Mouse (Mus musculus) heart, postnatal 0 days (tissue): ENCODE data around the gene Mrpl49. TPM values are rescaled to one million over a fixed set of nuclear protein-coding genes. Genes with fewer than 3 reads are reported as not detected.

ENCODE experiments used
- ATAC-seq: fragments of 200-750 bp; cut with Nextera tagmentation; 2 replicates; pipeline ENCODE4 v1.8.0; 2017; ENCODE audit warnings: low read depth, moderate number of reproducible peaks, moderate library complexity; ENCODE audit not compliant: insufficient read depth
- DNase-seq: peaks from one replicate; pipeline ENCODE4 v3.0.0-alpha.2; 2016; ENCODE audit warnings: low spot score
- H3K27ac ChIP-seq: fragments of 300-500 bp; sonication (generic); 2 replicates; pipeline ENCODE4 v1.5.1; 2014; ENCODE audit warnings: low read depth, mild to moderate bottlenecking
- H3K27me3 ChIP-seq: fragments of 300-500 bp; sonication (generic); 2 replicates; pipeline ENCODE4 v1.6.1; 2014; ENCODE audit warnings: low read length, mixed read lengths; ENCODE audit not compliant: control insufficient read depth, insufficient read depth
- H3K36me3 ChIP-seq: fragments of 300-500 bp; sonication (generic); replicated peaks from 2 replicates; pipeline ENCODE4 v1.6.1; 2014; ENCODE audit warnings: low read length, mixed read lengths; ENCODE audit not compliant: control insufficient read depth, insufficient read depth
- H3K4me1 ChIP-seq: fragments of 300-500 bp; sonication (generic); 2 replicates; pipeline ENCODE4 v1.6.1; 2014; ENCODE audit warnings: antibody characterized with exemption; ENCODE audit not compliant: control insufficient read depth, insufficient read depth
- H3K4me2 ChIP-seq: fragments of 300-500 bp; sonication (generic); 2 replicates; pipeline ENCODE4 v1.6.1; 2014; ENCODE audit warnings: low read depth, mild to moderate bottlenecking, low read length, moderate library complexity
- H3K4me3 ChIP-seq: fragments of 300-500 bp; sonication (generic); 2 replicates; pipeline ENCODE4 v1.5.1; 2014; ENCODE audit warnings: low read depth, low read length
- H3K9ac ChIP-seq: fragments of 300-500 bp; sonication (generic); replicated peaks from 2 replicates; pipeline ENCODE4 v1.6.1; 2014; ENCODE audit warnings: low read depth, low read length, mixed read lengths
- H3K9me3 ChIP-seq: fragments of 300-500 bp; sonication (generic); replicated peaks from 2 replicates; pipeline ENCODE4 v1.6.1; 2016; ENCODE audit warnings: low read length; ENCODE audit not compliant: control insufficient read depth
- CTCF ChIP-seq: IDR thresholded peaks from 2 replicates; pipeline ENCODE4 v1.5.1; 2016; ENCODE audit warnings: antibody characterized with exemption, control low read depth, low read depth
- EP300 ChIP-seq: IDR thresholded peaks from 2 replicates; pipeline ENCODE4 v1.6.1; 2016; ENCODE audit warnings: antibody characterized with exemption, low read depth
- WGBS: fragments of 180-500 bp; shearing (Covaris S2); extraction: QIAGEN DNeasy Blood & Tissue Kit; methylation state at CpG from one replicate; pipeline ENCODE4 v1.1.7; 2014; 5-methylcytosine and 5-hydroxymethylcytosine counted together
- polyA plus RNA-seq: library from polyadenylated mRNA; unstranded; fragments of >200 nt; fragmentation: Nextera tagmentation; extraction: Ambion mirVana; gene quantifications from 2 replicates; pipeline ENCODE4 v1.2.1, GENCODE M21; 2015
- total RNA-seq: library from RNA; depleted of rRNA; stranded (reverse); fragments of >200 nt; gene quantifications from 2 replicates; pipeline ENCODE4 v1.2.3, GENCODE M21; 2014; ENCODE audit warnings: low replicate concordance

Gene Mrpl49
- total and polyA plus RNA-seq, 2 experiments from 2014 or later: 37.1 to 49.7 TPM

GRCm38 (mm10) chr19:6066571-6066970 is 9.0 kb upstream of the Mrpl49 start:
- DNase-seq: no peak
- Histone ChIP-seq H3K4me3 (peak overlapping the region; percentile 49; the same call in 1 of the 2 replicates), H3K36me3 (peaks cover 32% of the 10 kb centered on the region), H3K9ac (no peak overlapping the region), H3K4me1 (peaks cover 26% of the 10 kb centered on the region), H3K9me3 (no peaks in the 10 kb centered on the region), H3K27me3 (no peaks in the 10 kb centered on the region), H3K27ac (no peak overlapping the region), H3K4me2 (peak overlapping the region; percentile 93)
- no peak for ATAC-seq
- 30% methylated on average over 5 of the region's 5 CpGs for WGBS
- TF ChIP-seq CTCF (no peak), EP300 (no peak)

- 89% methylated on average over 6 of the region's 6 CpGs for whole genome bisulfite sequencing
- Histone ChIP-seq H3K4me2 (no peak overlapping the region), H3K9ac (no peak overlapping the region), H3K9me3 (no peaks in the 10 kb centered on the region), H3K4me3 (no peak overlapping the region), H3K36me3 (peaks cover 12% of the 10 kb centered on the region), H3K27me3 (no peaks in the 10 kb centered on the region), H3K4me1 (peaks cover 37% of the 10 kb centered on the region), H3K27ac (no peak overlapping the region)
- ATAC-seq: no peak
- no peak for DNase-seq
- no peak for TF ChIP-seq CTCF
- TF ChIP-seq EP300: no peak
These were observed 5.5 kb upstream of the Mrpl49 start for GRCm38 (mm10) chr19:6063081-6063480.

GRCm38 (mm10) chr19:6062418-6062817 is 4.8 kb upstream of the Mrpl49 start:
- Histone ChIP-seq H3K9me3 (no peaks in the 10 kb centered on the region), H3K4me2 (peak overlapping the region; percentile 92), H3K36me3 (peaks cover 12% of the 10 kb centered on the region), H3K27me3 (no peaks in the 10 kb centered on the region), H3K4me1 (peaks cover 35% of the 10 kb centered on the region), H3K9ac (peak overlapping the region; percentile 84), H3K4me3 (peak overlapping the region; percentile 78), H3K27ac (peak overlapping the region; percentile 89; the same call in 1 of the 2 replicates)
- 63% methylated on average over 5 of the region's 5 CpGs for WGBS
- no peak for DNase-seq
- ATAC-seq: no peak
- no peak for TF ChIP-seq CTCF
- TF ChIP-seq EP300: no peak

DNA sequence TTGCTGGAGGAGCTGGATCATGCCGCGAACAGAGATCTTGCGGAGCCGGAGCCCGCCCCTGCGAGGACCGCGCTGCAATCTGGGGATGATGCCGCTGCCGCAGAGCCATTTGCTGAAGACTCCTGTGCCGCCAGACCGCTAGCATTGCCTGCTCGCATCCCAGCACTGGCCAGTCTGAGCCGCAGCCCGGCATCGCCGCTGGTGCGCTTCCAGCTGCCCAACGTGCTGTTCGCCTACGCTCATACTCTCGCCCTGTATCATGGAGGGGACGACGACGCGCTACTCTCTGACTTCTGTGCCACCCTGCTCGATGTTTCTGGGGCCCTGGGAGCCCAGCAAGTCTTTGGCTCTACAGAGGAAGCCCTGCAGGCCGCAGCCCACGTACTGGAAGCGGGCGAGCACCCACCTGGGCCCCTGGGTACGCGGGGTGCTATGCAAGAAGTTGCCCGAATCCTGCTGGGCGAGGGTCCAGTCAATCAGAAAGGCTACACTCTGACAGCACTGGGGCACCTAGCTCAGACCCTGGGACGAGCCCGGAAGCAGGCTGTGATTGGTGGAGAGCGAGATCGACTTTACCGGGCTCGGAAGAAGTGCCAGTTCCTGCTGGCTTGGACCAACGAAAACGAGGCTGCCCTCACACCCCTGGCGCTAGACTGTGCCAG is 4.2 kb upstream of the Mrpl49 start:
- H3K9me3 ChIP-seq: no peaks in the 10 kb centered on the region
- peak overlapping the region; percentile 78 for H3K4me3 ChIP-seq
- ATAC-seq: peak; percentile 5; the same call in 1 of the 2 replicates
- H3K4me1 ChIP-seq: peaks cover 34% of the 10 kb centered on the region
- DNase-seq: peak; percentile 28
- peak overlapping the region; percentile 89 for H3K27ac ChIP-seq
- H3K4me2 ChIP-seq: peak overlapping the region; percentile 92
- under 1% methylated on average over 44 of the region's 44 CpGs for WGBS
- H3K36me3 ChIP-seq: peaks cover 12% of the 10 kb centered on the region
- H3K9ac ChIP-seq: peak overlapping the region; percentile 84
- TF ChIP-seq CTCF (no peak), EP300 (no peak)
- H3K27me3 ChIP-seq: no peaks in the 10 kb centered on the region

GRCm38 (mm10) chr19:6061021-6061533 is 3.5 kb upstream of the Mrpl49 start, which contains the start of gene Znhit2:
Gene Znhit2, plus strand, starts transcription at chr19:6061192.
- Histone ChIP-seq H3K36me3 (peaks cover 12% of the 10 kb centered on the region), H3K4me1 (peaks cover 36% of the 10 kb centered on the region), H3K9me3 (no peaks in the 10 kb centered on the region), H3K27ac (peak within 1 kb of the TSS; percentile 89), H3K4me2 (peak within 1 kb of the TSS; percentile 92), H3K27me3 (no peaks in the 10 kb centered on the region), H3K9ac (peak within 1 kb of the TSS; percentile 84), H3K4me3 (peak within 1 kb of the TSS; percentile 78)
- under 1% methylated on average over 52 of the region's 58 CpGs for WGBS
- TF ChIP-seq CTCF (no peak), EP300 (0 out of 2 replicates have a peak, but pooled peaks have one; percentile 29)
- ATAC-seq (peak; percentile 80), DNase-seq (peak; percentile 96)
